Mouse (Mus musculus) liver, embryonic 16.5 days (tissue): ENCODE measurements around the gene Ifnz. TPM values are rescaled to one million over a fixed set of nuclear protein-coding genes. Genes with fewer than 3 reads are reported as not detected.
"Not testable (repeated sequence)": the region's sequence is repeated elsewhere in the genome, so short reads cannot be mapped to it uniquely, and the experiment has no call there.

ENCODE experiments used
- ATAC-seq: fragments of 200-750 bp; cut with Nextera tagmentation; 2 replicates; pipeline ENCODE4 v1.8.0; 2017; ENCODE audit warnings: low read depth, mild to moderate bottlenecking, moderate number of reproducible peaks, moderate library complexity
- H3K27ac ChIP-seq: fragments of 300-500 bp; sonication (generic); 2 replicates; pipeline ENCODE4 v1.5.1; 2014; ENCODE audit warnings: mild to moderate bottlenecking, low read length
- H3K27me3 ChIP-seq: fragments of 300-500 bp; sonication (generic); 2 replicates; pipeline ENCODE4 v1.6.1; 2014; ENCODE audit warnings: low read depth, low read length, mixed read lengths; ENCODE audit not compliant: control insufficient read depth, insufficient read depth
- H3K36me3 ChIP-seq: fragments of 300-500 bp; sonication (generic); 2 replicates; pipeline ENCODE4 v1.6.1; 2014; ENCODE audit warnings: mild to moderate bottlenecking; ENCODE audit not compliant: control insufficient read depth, insufficient read depth
- H3K4me1 ChIP-seq: fragments of 300-500 bp; sonication (generic); 2 replicates; pipeline ENCODE4 v1.6.1; 2014; ENCODE audit warnings: low read depth, low read length, mixed read lengths; ENCODE audit not compliant: control insufficient read depth
- H3K4me2 ChIP-seq: fragments of 300-500 bp; sonication (generic); 2 replicates; pipeline ENCODE4 v1.6.1; 2014; ENCODE audit warnings: low read depth, low read length, mixed read lengths
- H3K4me3 ChIP-seq: fragments of 300-500 bp; sonication (generic); 2 replicates; pipeline ENCODE4 v1.5.1; 2014; ENCODE audit warnings: low read depth, mild to moderate bottlenecking, low read length
- H3K9ac ChIP-seq: fragments of 300-500 bp; sonication (generic); 2 replicates; pipeline ENCODE4 v1.6.1; 2014; ENCODE audit warnings: low read depth, low read length
- H3K9me3 ChIP-seq: fragments of 300-500 bp; sonication (generic); replicated peaks from 2 replicates; pipeline ENCODE4 v1.6.1; 2016; ENCODE audit warnings: low read length; ENCODE audit not compliant: control insufficient read depth
- WGBS: fragments of 180-500 bp; shearing (Covaris S2); extraction: QIAGEN DNeasy Blood & Tissue Kit; methylation state at CpG from one replicate; pipeline ENCODE4 v1.1.7; 2014; ENCODE audit not compliant: insufficient replicate concordance; 5-methylcytosine and 5-hydroxymethylcytosine counted together
- polyA plus RNA-seq: library from polyadenylated mRNA; unstranded; fragments of >200 nt; fragmentation: Nextera tagmentation; extraction: Ambion mirVana; gene quantifications from 2 replicates; pipeline ENCODE4 v1.2.1, GENCODE M21; 2015

Gene Ifnz
- not detected in 2 replicates for polyA plus RNA-seq

DNA sequence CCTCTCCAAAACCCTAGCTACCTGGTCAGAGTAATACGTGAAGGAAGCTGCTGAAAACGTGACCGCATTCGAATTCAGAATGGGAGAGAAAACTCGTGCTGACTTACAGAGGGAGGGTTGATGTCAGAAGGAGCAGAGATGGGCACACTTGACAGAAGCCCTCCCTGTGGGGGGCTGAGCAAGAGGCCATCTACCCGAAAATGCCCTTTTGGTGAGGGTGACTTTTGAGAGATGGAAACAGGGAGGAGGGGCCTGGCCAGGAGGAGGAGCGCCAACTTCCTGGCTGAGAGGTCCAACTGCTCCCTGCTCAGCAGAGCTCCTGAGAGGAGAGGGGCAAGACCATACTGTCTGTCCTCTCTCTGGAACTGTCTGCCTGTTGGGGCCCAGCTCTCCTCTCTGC lies at the start of gene Ifnz:
TSS of gene Ifnz (plus strand) at position 301 of the 400 bp plus-strand sequence.
- H3K4me2 ChIP-seq = peak within 1 kb of the TSS; percentile 41; the same call in 1 of the 2 replicates
- not testable (repeated sequence) for H3K27ac ChIP-seq, ATAC-seq, H3K4me1 ChIP-seq, H3K9me3 ChIP-seq, H3K27me3 ChIP-seq, H3K9ac ChIP-seq, H3K36me3 ChIP-seq, H3K4me3 ChIP-seq
- WGBS = 8% methylated on average over 4 of the region's 7 CpGs

- no peak overlapping the region for H3K4me2 ChIP-seq
- no peaks in the 10 kb centered on the region for H3K4me1 ChIP-seq
- H3K9me3 ChIP-seq = no peaks in the 10 kb centered on the region
- no peak overlapping the region for H3K27ac ChIP-seq
- H3K9ac ChIP-seq = no peak overlapping the region
- H3K36me3 ChIP-seq = no peaks in the 10 kb centered on the region
- ATAC-seq = no peak
- 0 out of 2 replicates have a peak, but pooled peaks cover 2% of the 10 kb centered on the region for H3K27me3 ChIP-seq
- H3K4me3 ChIP-seq = no peak overlapping the region
- WGBS = 0% methylated on average over 2 of the region's 2 CpGs
Observed at GRCm38 (mm10) chr4:88738480-88738879, 43.5 kb upstream of the Ifnz start.

DNA sequence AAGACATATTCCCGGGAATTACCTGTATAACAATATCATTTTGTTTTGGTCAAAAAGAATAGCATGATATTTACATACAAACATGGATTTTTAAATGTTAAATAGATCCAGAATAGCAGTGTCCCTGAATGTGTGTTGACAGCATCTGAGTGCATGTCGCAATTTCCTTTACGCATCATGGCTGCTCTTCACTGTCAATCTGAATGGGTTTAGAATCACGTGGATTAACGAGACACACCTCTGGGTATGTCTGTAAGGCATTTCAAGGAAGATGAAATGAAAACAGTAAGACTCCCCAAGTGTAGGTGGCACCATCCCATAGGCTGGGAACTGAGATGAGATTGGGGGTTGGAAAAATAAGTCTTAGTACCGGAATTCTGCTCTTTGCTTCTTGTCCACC lies 42.9 kb upstream of the Ifnz start:
- H3K9me3 ChIP-seq = no peaks in the 10 kb centered on the region
- ATAC-seq = no peak
- H3K36me3 ChIP-seq = no peaks in the 10 kb centered on the region
- H3K4me3 ChIP-seq = no peak overlapping the region
- no peak overlapping the region for H3K27ac ChIP-seq
- no peaks in the 10 kb centered on the region for H3K4me1 ChIP-seq
- H3K27me3 ChIP-seq = 0 out of 2 replicates have a peak, but pooled peaks cover 2% of the 10 kb centered on the region
- WGBS = 62% methylated on average over 6 of the region's 6 CpGs
- H3K4me2 ChIP-seq = no peak overlapping the region
- no peak overlapping the region for H3K9ac ChIP-seq

- Histone ChIP-seq H3K9ac (no peak overlapping the region), H3K4me2 (no peak overlapping the region), H3K4me3 (no peak overlapping the region), H3K4me1 (no peaks in the 10 kb centered on the region), H3K27me3 (0 out of 2 replicates have a peak, but pooled peaks cover 1% of the 10 kb centered on the region), H3K36me3 (no peaks in the 10 kb centered on the region), H3K9me3 (no peaks in the 10 kb centered on the region), H3K27ac (no peak overlapping the region)
- 27% methylated on average over 4 of the region's 4 CpGs for WGBS
- ATAC-seq = no peak
Observed at GRCm38 (mm10) chr4:88741426-88741825, 40.5 kb upstream of the Ifnz start.

- 42% methylated on average over 7 of the region's 7 CpGs for WGBS
- Histone ChIP-seq H3K9me3 (no peaks in the 10 kb centered on the region), H3K4me1 (no peaks in the 10 kb centered on the region), H3K36me3 (no peaks in the 10 kb centered on the region), H3K9ac (no peak overlapping the region), H3K4me3 (no peak overlapping the region), H3K4me2 (no peak overlapping the region), H3K27me3 (no peaks in the 10 kb centered on the region), H3K27ac (no peak overlapping the region)
- no peak for ATAC-seq
Observed at GRCm38 (mm10) chr4:88742771-88743371, 39.1 kb upstream of the Ifnz start.

GRCm38 (mm10) chr4:88744207-88744606 lies 37.7 kb upstream of the Ifnz start:
- no peaks in the 10 kb centered on the region for H3K36me3 ChIP-seq
- no peak for ATAC-seq
- no peak overlapping the region for H3K4me3 ChIP-seq
- no peak overlapping the region for H3K9ac ChIP-seq
- H3K4me2 ChIP-seq = no peak overlapping the region
- H3K27ac ChIP-seq = no peak overlapping the region
- 36% methylated on average over 3 of the region's 3 CpGs for WGBS
- no peaks in the 10 kb centered on the region for H3K27me3 ChIP-seq
- no peaks in the 10 kb centered on the region for H3K9me3 ChIP-seq
- no peaks in the 10 kb centered on the region for H3K4me1 ChIP-seq

DNA sequence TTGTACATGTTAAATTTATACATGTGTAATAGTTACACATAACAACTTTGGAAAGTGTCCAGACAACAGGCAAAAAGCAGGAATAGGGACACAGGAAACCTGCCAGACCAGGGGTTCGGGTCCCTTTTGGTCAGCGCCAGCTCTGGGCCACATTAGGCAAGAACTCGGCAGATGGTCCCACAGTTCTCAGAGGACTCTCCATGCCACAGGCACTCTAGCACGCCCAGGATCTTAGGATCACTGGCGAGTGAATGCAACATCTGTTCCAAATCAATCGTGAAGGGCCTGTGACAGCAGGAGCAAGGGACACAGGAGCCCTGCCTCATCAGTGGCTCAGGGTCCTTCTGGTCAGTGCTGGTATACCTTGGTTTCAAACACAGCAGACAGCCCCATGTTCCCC lies 32.0 kb upstream of the Ifnz start:
- 51% methylated on average over 6 of the region's 6 CpGs for WGBS
- Histone ChIP-seq H3K4me3 (no peak overlapping the region), H3K9me3 (no peaks in the 10 kb centered on the region), H3K4me1 (no peaks in the 10 kb centered on the region), H3K27me3 (no peaks in the 10 kb centered on the region), H3K4me2 (no peak overlapping the region), H3K9ac (no peak overlapping the region), H3K27ac (no peak overlapping the region), H3K36me3 (no peaks in the 10 kb centered on the region)
- no peak for ATAC-seq

DNA sequence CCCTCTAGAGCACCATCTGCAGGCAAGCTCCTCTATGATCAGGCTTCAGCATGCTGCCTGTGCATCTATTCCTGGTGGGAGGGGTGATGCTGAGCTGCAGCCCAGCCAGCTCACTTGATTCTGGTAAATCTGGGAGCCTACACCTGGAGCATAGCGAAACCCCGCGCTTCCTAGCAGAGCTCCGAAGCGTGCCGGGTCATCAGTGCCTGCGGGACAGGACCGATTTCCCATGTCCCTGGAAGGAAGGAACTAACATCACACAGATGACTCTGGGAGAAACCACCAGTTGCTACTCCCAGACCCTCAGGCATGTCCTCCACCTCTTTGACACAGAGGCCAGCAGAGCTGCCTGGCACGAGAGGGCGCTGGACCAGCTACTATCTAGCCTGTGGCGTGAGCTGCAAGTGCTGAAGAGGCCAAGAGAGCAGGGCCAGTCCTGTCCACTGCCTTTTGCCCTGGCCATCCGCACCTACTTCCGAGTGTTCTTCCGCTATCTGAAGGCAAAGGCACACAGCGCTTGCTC lies 27.1 kb upstream of the Ifnz start, which contains the start of gene Gm13271:
TSS of gene Gm13271 (plus strand) at position 51 of the 523 bp plus-strand sequence.
- not testable (repeated sequence) for H3K9ac ChIP-seq, H3K4me2 ChIP-seq, H3K27me3 ChIP-seq, H3K9me3 ChIP-seq, H3K4me1 ChIP-seq, H3K36me3 ChIP-seq, ATAC-seq, H3K27ac ChIP-seq, H3K4me3 ChIP-seq
- 67% methylated on average over 14 of the region's 15 CpGs for WGBS
